17 mouse cellular contexts compared by ENCODE assay signal in the genomic region with DNA sequence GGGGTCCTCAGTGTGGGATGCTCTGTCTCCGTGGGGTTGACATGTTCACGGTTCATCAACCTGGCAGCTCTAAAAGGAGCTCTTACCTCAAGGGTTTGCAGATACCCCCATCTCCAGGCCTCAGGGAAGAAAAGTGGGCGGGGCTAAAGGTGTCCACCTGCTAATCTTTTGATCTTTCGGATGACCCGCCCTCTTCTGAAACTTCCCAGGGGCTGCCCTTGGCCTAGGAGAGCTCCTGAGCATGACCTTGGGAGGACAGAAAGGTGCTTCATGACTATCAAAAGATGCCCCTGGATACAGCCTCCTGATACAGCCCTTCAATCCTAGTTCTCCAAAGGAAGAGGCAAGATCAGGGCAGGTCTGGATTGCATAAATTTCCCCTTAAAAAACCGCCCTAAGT. TPM values are rescaled to one million over a fixed set of nuclear protein-coding genes. Genes with fewer than 3 reads are reported as not detected.
"Had no signal": no experiment of that assay in that cellular context is flagged by ENCODE, and none has a peak within 500 bp of the region (broad histone marks: within the 10 kb centered on the region; RNA-seq: fewer than 3 reads in every experiment).

No protein-coding gene starts in this region.

- H3K9me3 ChIP-seq: liver, embryonic 13.5 days; liver, embryonic 15.5 days; lung, embryonic 15.5 days; megakaryocyte, embryonic 14.5 days; midbrain, embryonic 15.5 days; neural tube, embryonic 12.5 days had no signal

- H3K4me3 ChIP-seq: liver, embryonic 13.5 days; liver, embryonic 15.5 days; lung, embryonic 15.5 days; midbrain, embryonic 15.5 days; neural tube, embryonic 12.5 days had no signal

- DNase-seq: liver, embryonic 13.5 days; liver, postnatal 0 days; lung, adult 2 months; lung, postnatal 14 days; lung, postnatal 36 days; right cerebral cortex, postnatal 14 days; thymus, adult 2 months; thymus, postnatal 25 days; thymus, postnatal 4 days had no signal

- H3K36me3 ChIP-seq: liver, embryonic 13.5 days; liver, embryonic 15.5 days; lung, embryonic 15.5 days; midbrain, embryonic 15.5 days; neural tube, embryonic 12.5 days had no signal

- H3K9ac ChIP-seq: liver, embryonic 13.5 days; liver, embryonic 15.5 days; liver, postnatal 0 days; lung, embryonic 15.5 days; midbrain, embryonic 15.5 days; neural tube, embryonic 12.5 days had no signal

- H3K4me2 ChIP-seq: liver, embryonic 13.5 days; liver, embryonic 15.5 days; lung, embryonic 15.5 days; midbrain, embryonic 15.5 days; neural tube, embryonic 12.5 days had no signal

- ATAC-seq: liver, postnatal 0 days; midbrain, embryonic 15.5 days had no signal

- H3K27me3 ChIP-seq: midbrain, embryonic 15.5 days had no signal

- H3K27ac ChIP-seq: liver, embryonic 13.5 days; liver, embryonic 15.5 days; lung, embryonic 15.5 days; midbrain, embryonic 15.5 days; neural tube, embryonic 12.5 days had no signal

RNA-seq across cellular contexts. Expression of a gene that starts 3.1 kb away (rescaled TPM):
- total RNA-seq: monocyte, adult 5-6 weeks; neutrophil, adult 5-6 weeks had no signal
- polyA plus RNA-seq: liver, embryonic 13.5 days; liver, embryonic 15.5 days; liver, postnatal 0 days; stomach, embryonic 16.5 days had no signal
